Mouse (Mus musculus) spleen, postnatal 36 days (tissue): Measurements from ENCODE around the gene Rbm7.
"Not testable (repeated sequence)": the region's sequence is repeated elsewhere in the genome, so short reads cannot be mapped to it uniquely, and the experiment has no call there.

ENCODE experiments used
- DNase-seq, 2 experiments: peaks; one replicate each; pipeline ENCODE4 v3.0.0; 2022; ENCODE audit warnings: low spot score in 2 of 2, mixed read lengths in 1 of 2

The Rbm7 gene

DNA sequence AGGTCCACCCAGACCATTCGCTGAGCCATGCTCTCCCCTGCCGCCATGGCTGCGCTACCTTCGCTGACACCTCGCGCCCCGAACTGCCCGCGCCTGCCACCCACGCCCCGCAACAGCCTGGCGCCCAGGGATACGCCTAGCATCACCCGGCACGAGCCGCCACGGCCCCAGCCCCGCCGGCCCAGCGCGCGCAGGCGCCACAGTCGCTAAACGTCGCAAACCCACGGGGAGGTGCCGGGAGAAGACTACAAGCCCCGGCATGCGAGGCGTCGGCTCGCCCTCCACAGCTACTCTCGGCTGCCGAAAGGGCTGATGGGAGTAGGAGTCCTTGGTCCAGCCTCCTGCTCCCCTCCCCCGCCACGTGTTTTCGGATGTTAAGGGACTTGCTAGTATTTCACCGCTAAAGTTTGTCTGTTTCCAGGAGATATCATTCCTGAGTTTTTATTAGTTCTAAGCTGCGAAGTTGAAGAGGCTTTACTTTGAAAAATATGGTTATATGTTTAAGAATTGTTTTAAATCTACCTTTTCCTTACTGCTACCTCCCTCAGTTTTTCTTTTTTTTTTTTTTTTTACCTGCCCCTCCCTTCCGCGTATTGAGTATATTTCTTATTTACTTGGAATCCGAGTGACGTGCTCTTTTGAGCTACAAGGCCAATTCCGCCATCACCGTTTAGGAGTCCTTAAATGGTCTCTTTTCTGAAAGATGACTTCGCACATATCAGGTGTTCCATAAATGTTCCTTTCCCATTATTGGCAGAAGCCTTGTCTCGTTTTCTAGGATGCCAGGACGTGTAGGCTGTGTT, 14.5 kb downstream of the Rbm7 start, which contains the start of gene Rexo2:
Rexo2 (minus strand) TSS at position 213 of the 803 bp plus-strand sequence.
- DNase-seq, result peak; percentile 96

GRCm38 (mm10) chr9:48479838-48480410, 15.2 kb downstream of the Rbm7 start:
- DNase-seq, result no peak

GRCm38 (mm10) chr9:48478808-48479207, 16.3 kb downstream of the Rbm7 start:
- DNase-seq, result no peak

DNA sequence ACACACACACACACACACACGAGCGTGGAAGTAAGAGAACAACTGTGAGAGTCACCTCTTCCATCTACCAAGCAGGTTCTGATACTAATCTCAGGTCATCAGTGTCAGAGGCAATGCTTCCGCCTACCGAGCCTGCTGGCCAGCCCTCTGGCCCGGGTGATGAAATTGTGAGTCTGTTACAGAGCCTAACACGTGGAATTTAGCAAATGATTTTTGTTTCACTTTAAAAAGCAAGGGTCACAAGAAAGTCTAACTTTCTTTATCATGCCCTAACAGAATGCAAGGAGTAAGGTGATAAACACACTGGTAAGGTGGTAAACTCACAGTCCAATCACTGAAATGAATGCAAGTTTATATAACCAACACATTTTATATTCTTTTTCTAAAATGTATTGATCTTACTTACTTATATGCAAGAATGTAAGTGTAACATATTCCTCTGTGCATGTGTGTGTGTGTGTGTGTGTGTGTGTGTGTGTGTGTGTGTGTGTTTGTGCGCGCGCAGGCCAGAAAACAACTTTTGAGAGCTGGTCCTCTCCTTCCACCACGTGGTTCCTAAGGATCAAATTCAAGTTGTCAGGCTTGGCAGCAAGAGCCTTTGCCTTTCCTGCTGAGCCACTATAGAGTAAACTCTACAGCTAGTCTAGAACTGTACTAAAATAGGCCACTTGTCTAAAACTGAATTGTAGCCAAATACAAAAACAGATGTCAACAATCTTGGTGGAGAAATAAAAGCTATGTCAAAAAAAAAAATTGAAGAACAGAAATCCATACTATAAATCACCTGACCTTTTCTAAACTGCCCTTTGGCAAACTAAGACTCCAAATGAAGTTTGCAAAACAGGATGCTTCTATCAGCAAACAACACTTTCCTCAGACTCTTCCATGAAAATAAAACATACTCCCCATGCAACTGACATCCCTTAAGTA, 18.6 kb downstream of the Rbm7 start:
- DNase-seq, result no peak

DNA sequence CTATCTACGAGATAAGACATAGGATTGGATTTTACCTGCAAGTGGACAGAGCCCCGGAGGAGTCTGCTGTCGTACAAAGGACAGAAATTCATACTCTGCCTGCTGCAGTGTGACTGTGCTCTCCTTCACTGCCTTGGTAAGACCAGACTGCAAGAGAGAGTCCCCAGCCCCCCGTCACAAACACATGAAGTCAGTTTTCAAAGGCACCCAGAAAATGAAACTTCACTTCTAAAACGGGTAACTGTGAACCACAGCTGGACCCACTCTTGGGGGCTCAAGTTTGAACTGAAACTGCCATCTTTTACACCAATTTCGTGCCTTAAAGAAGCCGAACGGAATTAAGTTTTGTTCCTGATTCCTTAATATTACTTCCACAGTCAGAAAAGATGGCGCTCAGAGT, 20.7 kb downstream of the Rbm7 start:
- DNase-seq, result no peak

- DNase-seq, result no peak
Observed at GRCm38 (mm10) chr9:48473131-48473530, 22.0 kb downstream of the Rbm7 start.

- no peak for DNase-seq
Observed at GRCm38 (mm10) chr9:48472441-48473025, 22.6 kb downstream of the Rbm7 start.

- not testable (repeated sequence) for DNase-seq
Observed at GRCm38 (mm10) chr9:48467471-48467870, 27.6 kb downstream of the Rbm7 start.

DNA sequence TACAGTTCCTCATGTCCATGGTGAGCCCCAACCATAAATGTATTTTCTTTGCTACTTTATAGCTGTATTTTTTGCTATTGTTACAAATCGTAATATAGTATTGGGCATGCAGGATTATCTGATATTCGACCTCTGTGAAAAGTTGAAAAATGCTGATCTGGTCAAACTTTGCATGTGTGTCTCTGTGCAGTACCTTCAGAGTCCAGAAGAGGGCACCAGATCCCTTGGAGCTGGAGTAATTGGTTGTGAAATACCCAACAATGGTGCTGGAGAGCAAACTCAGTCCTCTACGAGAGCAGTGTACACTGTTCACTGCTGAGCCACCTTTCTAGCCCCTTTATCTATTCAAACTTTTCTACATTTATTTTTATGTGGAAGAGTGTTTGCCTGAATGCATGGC, 28.3 kb downstream of the Rbm7 start:
- peak; percentile 48 to 65 for DNase-seq

GRCm38 (mm10) chr9:48465671-48466070, 29.4 kb downstream of the Rbm7 start:
- DNase-seq, result no peak

- DNase-seq, result peak; percentile 39 to 60
Observed at GRCm38 (mm10) chr9:48461545-48461944, 33.6 kb downstream of the Rbm7 start.

GRCm38 (mm10) chr9:48460720-48461119, 34.4 kb downstream of the Rbm7 start:
- DNase-seq, result no peak

DNA sequence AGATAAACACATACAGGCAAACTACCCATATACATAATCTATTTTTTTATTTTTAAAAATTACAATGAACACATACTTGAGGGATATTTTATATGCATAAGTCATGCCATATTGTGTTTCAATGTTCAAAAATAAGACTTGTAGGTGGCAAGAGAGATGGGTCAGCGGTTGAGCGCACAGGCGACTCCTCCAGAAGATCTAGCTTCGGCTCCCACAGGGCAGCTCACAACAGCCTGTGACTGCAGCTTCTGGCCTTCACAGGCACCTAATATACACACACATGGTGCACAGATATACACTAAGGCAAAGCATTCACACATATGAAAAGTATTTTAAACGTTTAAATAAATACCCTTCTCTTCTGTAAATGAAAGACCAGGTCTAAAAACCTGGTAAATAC, 35.7 kb downstream of the Rbm7 start:
- DNase-seq, result no peak

DNA sequence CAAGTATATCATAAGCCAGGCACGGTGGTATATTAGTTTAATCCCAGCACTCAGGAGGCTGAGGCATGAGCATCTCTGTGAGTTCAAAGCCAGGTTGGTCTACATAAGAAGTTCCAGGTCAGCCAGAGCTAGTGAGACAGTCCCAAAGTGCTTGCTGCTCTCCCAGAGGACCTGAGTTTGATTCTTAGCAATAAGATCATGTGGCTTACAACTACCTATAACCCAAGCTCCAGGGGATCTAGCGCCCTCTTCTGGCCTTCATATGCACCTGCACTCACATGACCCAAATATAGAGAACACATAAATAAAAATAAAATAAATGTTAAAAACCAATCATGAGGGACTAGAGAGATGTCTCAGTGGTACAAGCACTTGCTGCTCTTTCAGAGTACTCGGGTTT, 36.2 kb downstream of the Rbm7 start:
- DNase-seq, result no peak

- no peak for DNase-seq
Observed at GRCm38 (mm10) chr9:48455961-48456360, 39.1 kb downstream of the Rbm7 start.

GRCm38 (mm10) chr9:48450066-48450465, 45.0 kb downstream of the Rbm7 start:
- no peak for DNase-seq

DNA sequence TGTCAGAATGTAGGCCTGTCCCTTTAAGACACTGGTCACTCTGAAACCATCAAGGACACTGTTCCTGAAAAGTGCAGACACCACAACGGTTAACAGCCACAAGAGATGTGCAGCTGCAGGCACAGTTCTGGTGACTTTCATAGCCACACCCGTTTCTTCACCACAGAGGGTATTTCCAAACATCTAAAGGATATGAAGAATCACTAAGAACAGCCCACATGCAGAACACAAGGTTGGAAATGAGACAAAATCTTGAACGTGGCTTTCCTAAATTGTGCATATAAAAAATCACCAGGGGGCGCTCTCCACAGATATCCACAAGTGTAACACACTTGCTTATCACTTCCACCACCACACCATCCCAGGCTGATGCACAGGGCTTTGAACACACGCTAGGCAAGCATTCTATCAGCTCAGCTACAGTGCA, 47.3 kb downstream of the Rbm7 start:
- peak; percentile 19 to 58 for DNase-seq

DNA sequence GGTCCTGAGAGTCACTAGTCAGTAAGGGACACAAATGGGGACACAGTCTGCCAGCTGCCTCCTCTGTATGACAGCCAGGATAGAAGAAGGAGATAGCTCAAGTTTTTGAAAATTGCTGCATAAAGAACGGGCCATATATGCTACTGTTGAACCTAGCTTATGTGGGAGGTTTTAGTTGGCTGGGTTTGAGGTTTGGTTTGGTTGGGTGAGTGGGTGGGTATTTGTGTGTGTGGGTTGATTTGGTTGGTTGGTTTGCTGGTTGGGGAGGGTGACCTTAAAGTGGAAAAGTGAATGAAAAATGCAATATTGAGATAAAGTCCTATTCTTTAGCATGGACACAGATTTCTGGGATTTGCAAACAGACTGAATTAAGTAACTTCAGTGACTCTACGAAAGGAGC, 50.3 kb downstream of the Rbm7 start:
- peak; percentile 54 to 56 for DNase-seq

GRCm38 (mm10) chr9:48443873-48444272, 51.2 kb downstream of the Rbm7 start:
- peak in 1 of 2 experiments; percentile 26 for DNase-seq
